Mouse (Mus musculus): ENCODE results near the gene Ppt2.

Ppt2 gene

DNA sequence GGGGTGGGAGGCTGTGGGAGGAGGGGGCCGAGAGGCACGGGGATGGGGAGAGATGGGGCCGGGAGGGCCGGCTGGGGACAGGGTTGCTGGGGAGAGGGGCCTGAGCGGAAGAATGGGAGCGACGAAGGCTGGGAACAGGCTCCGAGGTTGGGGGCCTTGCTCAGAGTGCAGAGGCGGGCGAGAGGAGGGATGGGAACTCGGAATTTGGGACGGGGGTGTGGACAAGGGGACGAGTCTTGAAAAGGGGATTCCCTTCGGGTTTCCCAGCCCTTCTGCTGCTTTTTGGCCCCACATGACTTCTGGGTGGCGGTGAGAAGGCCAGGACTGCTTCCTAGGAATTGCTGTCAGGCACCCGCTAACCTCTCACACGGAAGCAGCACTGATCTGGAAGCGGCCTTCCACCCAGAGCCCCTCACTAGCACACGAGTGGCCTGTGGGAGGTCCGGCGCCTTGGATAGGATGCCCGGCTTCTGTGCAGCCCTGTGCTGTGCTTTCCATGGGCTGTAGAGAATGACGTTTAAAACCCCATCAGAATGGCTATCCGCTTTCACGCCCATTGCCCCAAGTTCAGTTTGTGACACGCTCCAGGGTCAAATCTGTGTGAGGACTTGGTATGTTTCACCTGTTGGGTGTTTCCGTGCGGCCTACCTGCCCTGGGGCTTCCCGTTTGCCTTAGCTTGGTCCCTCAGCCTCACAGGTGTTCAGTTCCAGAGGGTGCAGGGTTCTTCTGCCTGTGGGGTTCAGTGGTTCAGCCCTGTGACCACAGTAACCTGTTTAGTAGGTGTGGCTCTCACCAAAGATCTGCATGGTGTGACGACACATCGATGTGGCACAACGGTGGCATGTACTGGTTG is 21.9 kb downstream of the Ppt2 start:
- DNase-seq (ENCODE audit: low read depth, low spot score) = peak; percentile 53

DNA sequence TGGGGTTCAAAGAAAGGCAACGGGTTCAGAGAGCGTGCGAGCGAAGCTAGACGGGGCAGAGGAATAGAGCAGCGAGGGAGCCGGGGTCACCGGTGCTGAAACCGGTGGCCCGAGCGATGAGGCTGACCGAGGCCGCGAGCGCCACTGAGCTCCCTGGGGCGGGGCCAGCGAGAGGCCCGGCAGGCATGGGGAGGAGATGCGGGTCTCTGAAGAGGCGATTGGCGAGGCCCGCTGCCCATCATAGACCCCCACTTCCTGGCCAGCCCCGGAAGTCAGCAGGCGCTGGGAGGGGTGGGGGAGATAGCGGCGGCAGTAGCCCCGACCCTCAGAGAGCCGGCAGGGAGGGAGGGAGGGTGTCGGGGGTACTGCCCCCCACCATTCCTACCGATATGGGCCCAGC is 22.7 kb downstream of the Ppt2 start:
- DNase-seq (ENCODE audit: low read depth, low spot score) = peak; percentile 95

DNA sequence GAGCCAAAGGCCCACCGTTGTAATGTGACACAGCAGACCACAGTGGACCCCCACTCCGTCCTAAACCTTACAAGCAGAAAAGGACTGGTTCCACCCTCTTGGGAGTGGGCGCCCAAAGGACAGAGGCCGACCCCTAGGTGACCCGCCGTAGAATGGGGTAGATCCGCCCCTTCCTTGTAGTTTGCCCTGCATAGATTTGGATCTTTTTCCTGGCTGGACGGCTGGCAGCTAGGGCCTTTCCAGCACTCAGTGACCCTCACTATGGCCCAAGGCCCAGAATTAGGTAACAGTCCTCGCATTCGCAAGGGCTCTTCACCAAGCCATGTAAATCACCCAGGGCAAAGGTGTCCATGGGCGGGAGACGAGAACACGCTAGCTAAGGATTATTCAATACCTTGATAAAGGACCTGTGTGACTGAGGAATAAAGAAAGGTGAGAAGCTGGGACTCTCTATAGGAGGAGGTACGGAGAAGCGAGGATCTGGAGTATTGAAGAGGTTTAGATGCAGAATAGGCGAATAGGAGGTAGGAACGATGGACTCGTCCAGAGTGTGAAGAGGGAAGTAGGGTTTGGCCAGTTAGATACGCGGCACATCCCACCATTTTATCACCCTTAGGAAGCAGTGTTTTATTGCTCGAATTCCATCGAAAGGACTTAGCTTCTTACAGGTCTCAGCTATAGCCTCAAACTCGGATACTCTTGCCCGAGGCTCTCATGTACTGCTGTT is 23.6 kb downstream of the Ppt2 start:
- DNase-seq (ENCODE audit: low read depth, low spot score) = peak; percentile 41

DNA sequence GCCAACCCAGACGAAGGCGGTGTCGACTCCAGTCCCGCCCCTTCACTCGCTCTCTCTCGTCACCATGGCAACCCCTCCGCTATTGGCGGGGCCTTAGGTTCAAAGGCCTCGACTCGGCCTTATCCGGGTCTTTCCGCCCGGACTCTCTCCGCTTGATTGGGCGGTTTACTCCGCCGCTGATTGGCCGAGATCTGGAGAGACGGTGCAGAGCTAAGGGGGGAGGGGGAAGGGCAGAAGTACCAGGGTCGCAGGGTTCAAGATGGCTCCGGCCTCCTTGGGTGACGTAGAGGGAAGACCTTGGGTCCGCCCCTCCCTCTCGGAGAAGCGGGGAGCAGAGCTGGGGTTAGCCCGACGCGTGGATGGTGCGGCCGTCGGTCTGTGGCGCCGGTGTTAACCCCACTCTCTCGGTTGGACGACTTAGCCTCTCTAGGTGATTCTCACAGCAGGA is 24.2 kb downstream of the Ppt2 start, which contains the start of gene Agpat1:
Gene Agpat1, plus strand, starts transcription at position 202 of the 448 bp plus-strand sequence.
- peak; percentile 100 for DNase-seq (ENCODE audit: low read depth, low spot score)

DNA sequence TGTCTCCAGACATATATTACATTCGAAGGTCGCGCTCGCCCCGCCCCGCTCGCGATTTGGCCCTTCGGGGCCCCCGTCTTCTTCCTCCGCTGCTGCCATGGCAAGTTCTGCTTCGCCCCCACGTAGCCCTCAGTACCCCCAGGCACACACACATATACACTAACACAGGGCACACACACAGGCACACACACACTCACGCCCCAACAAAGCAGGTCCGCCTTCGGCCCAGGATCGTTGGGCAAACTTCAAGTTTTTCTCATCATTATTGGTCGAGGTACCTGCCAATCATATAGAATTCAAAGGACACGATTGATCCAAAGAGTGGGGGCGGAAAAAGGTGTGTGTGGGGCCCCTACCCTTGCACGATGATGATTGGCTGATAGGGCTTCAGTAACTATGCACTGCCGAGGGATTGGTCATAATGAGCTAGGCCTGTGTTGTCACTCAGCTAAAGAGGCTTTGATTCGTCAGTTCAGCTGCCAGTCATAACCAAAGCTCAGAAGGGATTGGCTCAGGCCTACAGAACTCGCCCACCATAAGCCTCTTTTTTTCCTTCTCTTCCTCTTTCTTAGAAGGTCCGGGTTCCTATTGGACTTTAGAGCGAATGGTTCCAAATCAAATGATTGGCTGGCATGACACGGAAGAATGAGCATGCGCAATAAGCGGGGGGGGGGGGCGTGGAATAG is 24.8 kb downstream of the Ppt2 start, which contains the start of gene Rnf5:
Gene Rnf5, minus strand, starts transcription at position 316 of the 686 bp plus-strand sequence.
- DNase-seq (ENCODE audit: low read depth, low spot score) = peak; percentile 100

DNA sequence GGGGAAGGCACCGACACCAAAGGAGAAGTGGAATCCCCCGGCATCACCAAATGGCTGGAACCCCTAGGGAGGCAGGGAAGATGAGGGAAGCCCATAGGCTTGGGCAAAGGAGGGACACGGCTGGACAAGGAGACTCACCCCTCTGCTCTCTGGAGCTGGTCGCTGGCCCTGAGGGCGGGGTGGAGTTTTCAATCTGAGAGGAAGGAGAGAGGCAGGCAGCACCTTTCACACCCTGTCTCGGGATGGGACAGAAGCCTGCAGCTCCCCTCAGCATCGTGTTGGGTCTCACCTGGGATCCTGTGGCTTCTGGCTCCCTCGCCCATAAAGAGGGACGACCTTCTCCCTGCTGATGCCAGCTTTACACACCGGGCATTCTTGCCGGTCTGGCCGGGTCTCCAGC is 26.5 kb downstream of the Ppt2 start:
- no peak for DNase-seq (ENCODE audit: low read depth, low spot score)

DNA sequence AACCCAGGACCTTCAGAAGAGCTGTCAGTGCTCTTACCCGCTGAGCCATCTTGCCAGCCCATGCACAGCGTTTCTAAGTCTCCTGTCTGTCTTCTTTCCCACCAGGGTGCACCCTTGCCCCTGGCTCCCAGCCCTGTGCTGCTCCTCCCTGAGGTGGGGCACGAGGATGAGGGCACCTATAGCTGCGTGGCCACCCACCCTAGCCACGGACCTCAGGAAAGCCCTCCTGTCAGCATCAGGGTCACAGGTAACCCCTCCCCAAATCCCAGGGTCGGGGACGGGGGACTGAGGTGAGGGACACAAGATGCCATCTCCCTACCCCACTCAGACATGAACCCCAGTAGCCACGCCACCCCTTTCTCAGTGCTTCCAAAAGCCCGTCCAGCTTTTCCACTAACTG is 28.4 kb downstream of the Ppt2 start:
- no peak for DNase-seq (ENCODE audit: low read depth, low spot score)

DNA sequence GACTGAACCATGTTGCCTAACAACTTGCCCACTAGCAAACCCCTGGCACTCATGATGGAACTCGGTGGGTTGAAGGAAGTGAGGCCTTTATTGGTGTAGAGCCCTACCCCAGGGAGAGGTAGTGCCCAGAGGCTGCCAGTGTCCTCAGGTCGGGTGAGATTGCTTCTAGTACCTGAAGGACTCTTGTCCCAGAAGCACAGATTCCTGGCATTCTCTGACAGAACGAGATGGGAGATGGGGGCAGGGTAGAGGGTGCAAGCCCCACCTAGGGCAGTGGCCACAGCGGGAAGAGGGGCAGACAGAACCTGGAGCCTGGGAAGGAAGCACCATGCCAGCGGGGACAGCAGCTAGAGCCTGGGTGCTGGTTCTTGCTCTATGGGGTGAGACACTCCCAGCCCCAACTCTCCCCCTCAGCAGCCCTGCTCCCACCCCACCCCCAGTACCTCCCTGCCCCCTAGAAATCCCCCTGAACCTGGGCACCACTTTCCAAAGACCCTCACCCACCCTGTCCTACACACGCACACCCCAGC is 30.7 kb downstream of the Ppt2 start, which contains the start of gene Ager:
Gene Ager, plus strand, starts transcription at position 297 of the 530 bp plus-strand sequence.
- DNase-seq (ENCODE audit: low read depth, low spot score) = no peak

DNA sequence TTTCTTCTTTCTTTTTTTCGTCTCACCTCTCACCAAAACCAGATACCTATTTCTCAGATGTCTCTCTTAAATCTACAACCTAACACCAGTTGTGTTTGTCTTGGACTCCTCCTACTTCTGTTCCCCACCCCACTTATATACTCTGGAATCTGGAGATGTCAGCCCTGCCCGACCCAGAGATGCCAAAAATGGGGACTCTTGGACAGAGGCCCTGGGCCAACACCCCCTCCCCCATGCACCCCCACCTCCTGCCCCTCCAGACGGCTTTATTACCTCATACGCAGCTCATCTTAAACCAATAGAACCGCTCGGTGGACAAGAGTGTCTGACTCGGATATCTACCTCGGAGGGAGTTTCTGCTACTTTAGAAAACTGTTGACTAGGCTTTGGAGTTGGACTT is 32.2 kb downstream of the Ppt2 start:
- no peak for DNase-seq (ENCODE audit: low read depth, low spot score)

DNA sequence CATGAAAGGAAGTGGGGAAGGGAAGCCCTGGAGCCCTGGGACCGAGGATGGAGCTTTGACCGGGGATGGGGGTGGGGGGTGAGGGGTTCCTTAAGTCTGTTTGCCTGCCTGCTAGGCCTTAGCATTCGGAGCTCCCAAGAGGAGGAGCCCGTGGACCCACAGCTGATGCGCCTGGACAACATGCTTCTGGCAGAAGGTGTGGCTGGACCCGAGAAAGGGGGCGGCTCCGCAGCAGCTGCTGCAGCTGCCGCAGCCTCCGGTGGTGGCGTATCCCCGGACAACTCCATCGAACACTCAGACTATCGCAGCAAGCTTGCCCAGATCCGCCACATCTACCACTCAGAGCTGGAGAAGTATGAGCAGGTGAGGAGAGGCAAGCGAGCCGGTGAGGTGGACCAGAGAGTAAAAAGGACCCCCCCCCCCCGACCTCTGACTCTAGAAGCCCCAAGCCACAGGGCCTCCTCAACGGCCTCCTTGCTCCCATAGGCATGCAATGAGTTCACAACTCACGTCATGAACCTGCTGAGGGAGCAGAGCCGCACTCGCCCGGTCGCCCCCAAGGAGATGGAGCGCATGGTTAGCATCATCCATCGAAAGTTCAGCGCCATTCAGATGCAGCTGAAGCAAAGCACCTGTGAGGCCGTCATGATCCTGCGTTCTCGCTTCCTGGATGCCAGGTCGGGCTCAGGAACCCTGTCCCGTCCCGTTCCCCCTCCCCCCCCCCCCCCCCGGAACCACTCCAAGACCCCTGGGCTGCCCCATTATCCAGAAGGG is 34.4 kb downstream of the Ppt2 start:
- DNase-seq (ENCODE audit: low read depth, low spot score) = no peak

DNA sequence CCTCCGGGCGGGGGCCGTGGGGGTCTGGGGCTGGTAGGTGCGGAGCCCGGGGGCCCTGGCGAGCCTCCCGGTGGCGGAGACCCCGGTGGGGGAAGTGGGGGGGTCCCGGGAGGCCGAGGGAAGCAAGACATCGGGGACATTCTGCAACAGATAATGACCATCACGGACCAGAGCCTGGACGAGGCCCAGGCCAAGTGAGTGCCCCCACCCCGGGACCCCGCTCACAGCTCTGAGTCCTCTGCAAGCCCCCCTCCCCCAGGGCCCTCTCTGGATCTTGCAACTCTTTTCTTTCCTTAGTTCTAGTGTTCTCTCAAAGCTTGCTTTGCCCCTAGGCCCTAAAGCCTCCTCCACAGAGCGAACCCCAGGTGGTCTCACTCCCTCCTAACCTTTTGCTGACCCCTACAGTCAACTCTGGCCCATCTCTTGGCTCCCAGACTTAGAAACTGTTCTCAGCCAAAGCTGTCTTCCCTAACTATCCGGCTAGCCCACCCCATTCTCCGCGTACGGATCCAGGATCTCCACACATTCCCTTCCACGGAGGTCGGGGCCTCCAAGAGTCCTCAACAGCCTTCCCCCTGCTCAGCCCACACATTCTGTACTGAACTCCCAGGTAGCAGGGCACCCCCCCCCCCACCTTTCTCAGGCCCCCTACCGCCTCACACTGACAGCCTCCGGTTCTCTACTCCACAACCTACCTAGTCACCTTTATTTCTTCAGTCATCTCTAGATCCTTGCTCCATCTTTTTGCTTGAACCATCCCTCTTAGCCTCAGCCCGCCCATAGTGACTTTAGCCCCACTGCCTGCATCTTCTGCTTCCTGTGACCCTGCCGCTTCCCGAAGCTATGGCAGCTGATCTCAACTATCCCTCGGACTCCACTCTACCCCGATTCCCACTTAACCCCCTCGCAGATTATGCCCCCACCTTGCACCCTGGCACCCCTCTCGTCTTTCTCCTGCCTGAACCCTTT is 35.4 kb downstream of the Ppt2 start:
- DNase-seq (ENCODE audit: low read depth, low spot score) = peak; percentile 20

DNA sequence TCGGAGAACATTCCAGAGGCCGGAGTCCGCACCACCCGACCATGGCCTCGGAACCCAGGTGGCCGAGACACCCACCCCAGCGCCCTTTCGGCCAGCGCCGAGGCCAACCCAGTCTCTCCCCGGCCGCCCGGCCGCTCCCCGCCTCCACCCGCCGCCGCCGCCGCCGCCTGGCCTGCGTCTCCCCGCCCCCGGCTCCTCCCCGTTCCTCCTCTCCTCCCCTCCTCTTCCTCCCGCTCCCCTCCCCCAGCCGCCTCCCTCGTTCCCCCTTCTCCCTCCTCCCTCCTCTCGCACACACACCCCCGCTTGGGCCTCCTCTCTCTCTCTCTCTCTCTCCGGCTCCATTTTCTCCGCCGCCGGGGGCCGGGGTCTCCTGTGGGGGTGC is 36.3 kb downstream of the Ppt2 start:
- peak; percentile 89 for DNase-seq (ENCODE audit: low read depth, low spot score)

DNA sequence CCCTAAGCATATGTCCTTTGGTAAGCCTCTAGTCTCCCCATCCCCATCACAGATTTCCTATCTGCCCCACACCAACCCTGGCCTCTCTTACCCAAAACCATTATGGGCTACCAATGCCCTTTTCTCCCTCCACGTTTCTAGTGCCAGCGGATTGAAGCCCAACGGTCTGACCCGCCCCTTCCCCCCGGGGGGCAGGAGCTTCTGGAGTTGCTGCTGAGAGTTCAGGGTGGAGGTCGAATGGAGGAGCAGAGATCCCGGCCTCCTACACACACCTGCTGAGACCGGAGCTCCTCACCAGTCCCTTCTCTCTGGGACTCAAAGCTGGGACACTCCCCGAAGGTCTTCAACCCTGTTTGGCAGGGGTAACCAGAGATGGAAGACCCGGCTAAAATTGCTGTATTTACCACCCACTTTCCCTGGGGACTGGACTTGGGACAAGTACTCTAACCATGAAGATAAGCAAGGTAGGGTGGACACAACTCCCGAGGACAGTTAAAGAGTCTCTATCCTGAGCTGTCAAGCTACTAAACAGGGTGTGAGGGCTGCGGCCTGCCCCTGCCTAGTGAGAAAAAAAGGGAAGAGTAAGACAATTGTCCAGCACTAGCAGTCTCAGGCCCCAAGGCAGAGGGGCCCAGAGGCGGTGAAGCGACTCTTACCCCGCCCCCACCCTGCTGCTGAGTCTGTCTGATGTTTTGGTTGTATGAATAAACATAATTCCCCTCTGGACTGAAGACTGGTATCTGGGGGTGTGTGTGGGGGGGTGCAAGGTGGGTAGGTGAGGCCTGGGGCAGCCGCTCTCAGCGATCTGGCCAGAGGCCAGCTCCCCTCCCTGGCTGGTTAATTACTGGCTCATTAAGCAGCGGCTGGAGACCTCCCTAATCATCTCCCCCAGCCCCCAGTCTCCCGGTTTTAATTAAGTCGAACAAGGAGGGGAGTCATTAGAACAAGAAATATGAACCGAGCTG is 37.0 kb downstream of the Ppt2 start, which contains the start of gene Pbx2:
Gene Pbx2, plus strand, starts transcription at position 238 of the 965 bp plus-strand sequence.
- peak; percentile 35 for DNase-seq (ENCODE audit: low read depth, low spot score)

DNA sequence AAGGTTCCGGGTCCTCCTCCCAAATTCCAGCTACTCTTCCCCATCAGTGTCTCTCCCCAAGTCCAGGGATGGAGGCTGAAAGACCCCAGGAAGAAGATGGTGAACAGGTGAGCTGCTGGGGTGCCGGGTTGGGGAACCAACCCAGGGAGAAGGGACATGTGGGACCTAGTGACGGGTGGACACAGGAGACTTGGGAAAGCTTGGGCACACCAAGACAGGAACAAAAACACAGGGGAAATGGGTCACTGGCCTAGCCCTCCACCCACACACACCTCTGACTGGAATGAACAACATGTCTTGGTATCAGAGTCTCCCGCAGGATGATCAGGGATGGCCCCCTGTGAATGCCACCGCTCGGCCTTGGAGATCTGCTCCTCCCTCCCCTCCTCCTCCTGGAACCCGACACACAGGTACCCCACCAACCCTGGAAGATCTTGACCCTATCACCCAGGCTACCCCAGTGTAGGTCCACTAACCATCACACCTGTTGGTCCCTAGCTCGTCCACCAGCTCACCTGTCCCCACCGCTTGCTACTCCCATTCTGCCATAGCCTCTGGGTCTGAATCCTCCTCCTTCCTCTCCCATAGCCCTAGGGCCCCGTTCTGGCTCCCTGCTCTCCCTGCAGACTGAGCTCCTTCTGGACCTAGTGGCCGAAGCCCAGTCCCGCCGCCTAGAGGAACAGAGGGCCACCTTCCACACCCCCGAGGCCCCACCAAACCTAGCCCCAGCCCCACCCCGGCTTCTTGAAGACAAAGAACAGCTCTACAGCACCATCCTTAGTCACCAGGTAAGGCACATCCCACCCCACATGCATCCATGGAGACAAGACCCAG is 37.9 kb downstream of the Ppt2 start:
- no peak for DNase-seq (ENCODE audit: low read depth, low spot score)

DNA sequence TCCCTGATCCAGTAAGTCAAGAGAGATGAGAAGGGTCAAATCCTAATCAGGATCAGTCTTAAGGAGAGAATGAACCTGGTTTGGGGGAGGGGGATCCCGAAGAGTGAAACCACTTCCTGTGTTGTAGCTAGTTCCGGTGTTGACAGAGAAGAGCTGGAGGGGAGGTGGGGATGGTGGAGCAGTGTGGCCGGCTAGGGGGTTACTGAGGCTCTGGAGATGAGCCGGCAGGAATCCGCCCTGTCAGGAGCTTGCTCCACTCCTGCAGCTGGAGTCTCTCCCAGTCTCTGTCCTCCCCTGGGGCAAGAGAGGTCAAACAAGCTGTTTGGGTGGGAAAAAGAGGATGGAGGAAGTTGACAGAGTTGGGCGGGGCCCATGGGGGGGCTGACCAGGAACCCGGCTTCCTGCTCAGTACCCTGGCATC is 38.6 kb downstream of the Ppt2 start, which contains the start of gene Gpsm3:
Gene Gpsm3, plus strand, starts transcription at position 126 of the 421 bp plus-strand sequence.
- peak; percentile 77 for DNase-seq (ENCODE audit: low read depth, low spot score)

DNA sequence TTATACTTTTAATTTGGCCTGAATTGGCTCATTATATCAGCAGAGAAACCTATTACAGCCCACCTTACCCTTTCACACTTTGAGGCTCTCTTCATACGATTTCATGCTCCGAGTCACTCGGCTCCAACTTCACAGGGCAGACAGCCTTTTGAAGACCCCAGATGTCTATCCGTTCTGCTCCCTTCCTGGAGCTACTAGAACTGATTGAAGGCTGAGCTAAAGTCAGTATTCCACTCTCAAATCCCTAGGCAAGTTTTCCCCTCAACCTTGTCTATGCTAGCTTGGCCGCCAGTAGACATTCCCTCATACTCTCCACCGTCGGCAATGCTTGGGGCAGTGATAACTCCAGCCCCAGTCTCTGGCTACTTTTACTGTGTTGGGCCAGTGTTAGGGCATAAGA is 39.1 kb downstream of the Ppt2 start:
- peak; percentile 17 for DNase-seq (ENCODE audit: low read depth, low spot score)

DNA sequence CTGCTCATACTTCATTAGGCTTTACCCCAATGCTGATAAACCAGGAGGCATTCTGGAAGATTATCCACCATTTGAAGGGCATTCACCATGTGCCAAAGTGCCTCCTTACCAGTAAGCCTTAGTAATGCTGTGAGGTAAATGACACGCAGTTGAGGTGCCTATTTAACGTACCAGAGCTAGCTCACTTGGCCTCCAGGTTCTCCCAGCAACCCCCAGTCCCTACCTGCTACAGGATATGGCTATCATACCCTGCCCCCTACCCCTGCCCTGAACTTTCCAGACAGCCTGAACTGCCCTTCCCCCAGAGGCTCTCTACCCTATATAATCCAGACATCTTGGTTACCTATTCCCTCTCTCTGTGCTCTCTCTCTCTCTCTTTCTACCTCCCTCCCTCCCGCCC is 39.5 kb downstream of the Ppt2 start:
- peak; percentile 35 for DNase-seq (ENCODE audit: low read depth, low spot score)

Measured in CD4-positive helper T cell, adult 2 months (primary cell).